Mouse (Mus musculus) erythroblast, embryonic 14.5 days (primary cell): ENCODE data around the gene Eif4b. TPM values are rescaled to one million over a fixed set of nuclear protein-coding genes. Genes with fewer than 3 reads are reported as not detected.

ENCODE experiments used
- H3K27me3 ChIP-seq: 2 replicates; pipeline ENCODE4 v1.6.1; 2012; ENCODE audit warnings: inconsistent platforms; ENCODE audit not compliant: control insufficient read depth
- H3K36me3 ChIP-seq: 2 replicates; pipeline ENCODE4 v1.6.1; 2012; ENCODE audit warnings: mild to moderate bottlenecking, inconsistent platforms; ENCODE audit not compliant: control insufficient read depth
- H3K4me1 ChIP-seq: 2 replicates; pipeline ENCODE4 v1.6.1; 2012; ENCODE audit warnings: inconsistent platforms; ENCODE audit not compliant: control insufficient read depth
- H3K4me3 ChIP-seq: replicated peaks from 2 replicates; pipeline ENCODE3; 2012; ENCODE audit warnings: moderate library complexity, mild to moderate bottlenecking, inconsistent platforms
- H3K9me3 ChIP-seq: 2 replicates; pipeline ENCODE4 v1.6.1; 2012; ENCODE audit warnings: low read length, inconsistent platforms, mixed read lengths; ENCODE audit not compliant: control insufficient read depth
- GATA1 ChIP-seq: IDR thresholded peaks from 2 replicates; pipeline ENCODE4 v1.6.1; 2012; ENCODE audit warnings: low read length, inconsistent platforms, mixed read lengths
- TAL1 ChIP-seq: IDR thresholded peaks from 3 replicates; pipeline ENCODE4 v1.6.1; 2012; ENCODE audit warnings: low read length, inconsistent platforms, mixed read lengths
- polyA plus RNA-seq: library from polyadenylated mRNA; stranded (reverse); fragments of >175 nt; gene quantifications from 2 replicates; pipeline ENCODE4 v1.2.3, GENCODE M21; 2012

The Eif4b gene
- 8.2 and 8.3 TPM in 2 replicates for polyA plus RNA-seq

GRCm38 (mm10) chr15:102073559-102074069 is at the start of gene Eif4b:
TSS of gene Eif4b (plus strand) at chr15:102073773.
- Histone ChIP-seq H3K36me3 (peaks cover 11% of the 10 kb centered on the region), H3K4me1 (peaks cover 61% of the 10 kb centered on the region), H3K4me3 (peak within 1 kb of the TSS; percentile 89), H3K27me3 (peaks cover 3% of the 10 kb centered on the region), H3K9me3 (no peaks in the 10 kb centered on the region)
- TF ChIP-seq GATA1 (no peak), TAL1 (no peak)

GRCm38 (mm10) chr15:102023888-102024287 is 49.7 kb upstream of the Eif4b start:
- TF ChIP-seq GATA1 (no peak), TAL1 (no peak)
- H3K4me3 ChIP-seq: no peak overlapping the region
- H3K4me1 ChIP-seq: peaks cover 7% of the 10 kb centered on the region
- H3K36me3 ChIP-seq: no peaks in the 10 kb centered on the region
- peaks cover 48% of the 10 kb centered on the region for H3K27me3 ChIP-seq
- no peaks in the 10 kb centered on the region for H3K9me3 ChIP-seq

GRCm38 (mm10) chr15:102025136-102025872 is 48.3 kb upstream of the Eif4b start:
- no peak overlapping the region for H3K4me3 ChIP-seq
- peaks cover 48% of the 10 kb centered on the region for H3K27me3 ChIP-seq

GRCm38 (mm10) chr15:102026430-102026829 is 47.1 kb upstream of the Eif4b start:
- no peaks in the 10 kb centered on the region for H3K9me3 ChIP-seq
- peaks cover 7% of the 10 kb centered on the region for H3K4me1 ChIP-seq
- no peak overlapping the region for H3K4me3 ChIP-seq
- peaks cover 48% of the 10 kb centered on the region for H3K27me3 ChIP-seq
- TF ChIP-seq GATA1: no peak
- TF ChIP-seq TAL1: no peak
- H3K36me3 ChIP-seq: peaks cover 2% of the 10 kb centered on the region; the same call in 1 of the 2 replicates

More at GRCm38 (mm10) chr15:102025136-102025872, 48.3 kb upstream of the Eif4b start:
- Histone ChIP-seq H3K4me1 (peaks cover 7% of the 10 kb centered on the region), H3K36me3 (peaks cover 2% of the 10 kb centered on the region; the same call in 1 of the 2 replicates), H3K9me3 (no peaks in the 10 kb centered on the region)
- TF ChIP-seq TAL1: no peak
- no peak for TF ChIP-seq GATA1

- H3K4me1 ChIP-seq: peaks cover 7% of the 10 kb centered on the region
- H3K36me3 ChIP-seq: peaks cover 2% of the 10 kb centered on the region; the same call in 1 of the 2 replicates
- H3K9me3 ChIP-seq: no peaks in the 10 kb centered on the region
- TF ChIP-seq TAL1 (no peak), GATA1 (no peak)
- peak within 1 kb of the TSS; percentile 55 for H3K4me3 ChIP-seq
- peaks cover 48% of the 10 kb centered on the region for H3K27me3 ChIP-seq
Measured at GRCm38 (mm10) chr15:102028040-102028439, 45.5 kb upstream of the Eif4b start, which contains the start of gene Krt18. TSS of gene Krt18 (plus strand) at chr15:102028180.

- Histone ChIP-seq H3K36me3 (peaks cover 2% of the 10 kb centered on the region; the same call in 1 of the 2 replicates), H3K4me3 (no peak overlapping the region), H3K9me3 (no peaks in the 10 kb centered on the region), H3K27me3 (no peaks in the 10 kb centered on the region; the same call in 1 of the 2 replicates), H3K4me1 (no peaks in the 10 kb centered on the region)
- TF ChIP-seq TAL1 (no peak), GATA1 (no peak)
Measured at GRCm38 (mm10) chr15:102034121-102035053, 39.2 kb upstream of the Eif4b start.

GRCm38 (mm10) chr15:102040277-102040676 is 33.3 kb upstream of the Eif4b start:
- no peaks in the 10 kb centered on the region for H3K36me3 ChIP-seq
- no peaks in the 10 kb centered on the region; the same call in 1 of the 2 replicates for H3K27me3 ChIP-seq
- no peak overlapping the region for H3K4me3 ChIP-seq

GRCm38 (mm10) chr15:102041951-102042350 is 31.6 kb upstream of the Eif4b start:
- H3K27me3 ChIP-seq: no peaks in the 10 kb centered on the region; the same call in 1 of the 2 replicates
- H3K4me1 ChIP-seq: no peaks in the 10 kb centered on the region
- TF ChIP-seq TAL1 (no peak), GATA1 (no peak)

More at GRCm38 (mm10) chr15:102040277-102040676, 33.3 kb upstream of the Eif4b start:
- Histone ChIP-seq H3K4me1 (no peaks in the 10 kb centered on the region), H3K9me3 (no peaks in the 10 kb centered on the region)
- TF ChIP-seq GATA1: no peak
- no peak for TF ChIP-seq TAL1

More at GRCm38 (mm10) chr15:102041951-102042350, 31.6 kb upstream of the Eif4b start:
- no peaks in the 10 kb centered on the region for H3K9me3 ChIP-seq
- H3K36me3 ChIP-seq: no peaks in the 10 kb centered on the region
- H3K4me3 ChIP-seq: no peak overlapping the region
